Mouse (Mus musculus) left cerebral cortex, adult 2 months (tissue): Measurements from ENCODE around the gene Zfp597. TPM values are rescaled to one million over a fixed set of nuclear protein-coding genes. Genes with fewer than 3 reads are reported as not detected.
"Not testable (repeated sequence)": the region's sequence is repeated elsewhere in the genome, so short reads cannot be mapped to it uniquely, and the experiment has no call there.

ENCODE experiments used
- DNase-seq, 2 experiments: peaks; one replicate each; pipeline ENCODE4 v3.0.0; 2021 to 2022; ENCODE audit warnings: low spot score in 2 of 2, mixed read lengths in 1 of 2; ENCODE audit errors: extremely low spot score in 1 of 2
- H3K27ac ChIP-seq: fragments of 200-600 bp; 2 replicates; pipeline ENCODE4 v1.8.1; 2022
- H3K4me3 ChIP-seq: fragments of 200-600 bp; 2 replicates; pipeline ENCODE4 v1.8.1; 2022
- CTCF ChIP-seq: fragments of 200-600 bp; IDR thresholded peaks from 2 replicates; pipeline ENCODE4 v1.8.1; 2022; ENCODE audit warnings: antibody characterized with exemption, mild to moderate bottlenecking, moderate library complexity
- intact Hi-C: fragments of 180-260 bp; cut with DNase I; formaldehyde crosslinking; loops from one replicate; pipeline ENCODE4 v1.15.1; 2025
- microRNA-seq, 2 experiments: library from miRNA; unstranded; fragments of <30 nt; microRNA quantifications; one replicate each; pipeline ENCODE4 v1.2.0; 2021
- total RNA-seq, 2 experiments: library from RNA; stranded (reverse); gene quantifications; 2 replicates each; pipeline ENCODE4 v1.2.3; 2021

Zfp597 gene
- total RNA-seq, 2 experiments from 2014 or later, result 26.4 to 28.9 TPM

GRCm38 (mm10) chr16:3829727-3830126, 54.6 kb downstream of the Zfp597 start:
- intact Hi-C loops, result no loop called here
- no peak for TF ChIP-seq CTCF

GRCm38 (mm10) chr16:3828021-3828420, 56.3 kb downstream of the Zfp597 start:
- intact Hi-C loops, result no loop called here
- no peak overlapping the region for H3K27ac ChIP-seq
- H3K4me3 ChIP-seq, result no peak overlapping the region
- TF ChIP-seq CTCF, result no peak
- no peak for DNase-seq

More at GRCm38 (mm10) chr16:3829727-3830126, 54.6 kb downstream of the Zfp597 start:
- no peak for DNase-seq
- H3K27ac ChIP-seq, result no peak overlapping the region
- H3K4me3 ChIP-seq, result no peak overlapping the region

GRCm38 (mm10) chr16:3820202-3820601, 64.2 kb downstream of the Zfp597 start:
- no peak for TF ChIP-seq CTCF
- intact Hi-C loops, result no loop called here
- Histone ChIP-seq H3K4me3 (no peak overlapping the region), H3K27ac (no peak overlapping the region)
- DNase-seq, result no peak

- intact Hi-C loops, DNase-seq, H3K4me3 ChIP-seq, H3K27ac ChIP-seq: not testable (repeated sequence)
Measured at GRCm38 (mm10) chr16:3814667-3815066, 69.7 kb downstream of the Zfp597 start.

Small RNAs within 50 kb of the gene (microRNA-seq; reads per million reads assigned to microRNA genes)
- gene Gm23493, result 0 reads per million in 2 experiments

Other genes with a start within 250 kb of the Zfp597 start
- not detected for gene Mefv, start 166.5 kb downstream of the Zfp597 start, total RNA-seq
- gene Zfp263, start 140.5 kb downstream of the Zfp597 start, total RNA-seq, result 10 to 100 TPM; 18.5 to 18.7 TPM
- gene Olfr15, start 53.7 kb downstream of the Zfp597 start, total RNA-seq, result not detected
- gene Zfp174, start 37.3 kb downstream of the Zfp597 start, total RNA-seq, result 1 to 10 TPM; 4.0 to 5.0 TPM
- gene Naa60, start 12.2 kb downstream of the Zfp597 start, total RNA-seq, result 100 to 1,000 TPM; 107 to 119 TPM
- gene Gm20695, start 87 bp upstream of the Zfp597 start, total RNA-seq, result 1 to 10 TPM in 1 of 2 experiments, not detected in 1; 1.2 TPM
- 1 to 10 TPM; 5.4 to 8.2 TPM for gene 1700037C18Rik, start 24.1 kb upstream of the Zfp597 start, total RNA-seq
- gene Cluap1, start 24.2 kb upstream of the Zfp597 start, total RNA-seq, result 10 to 100 TPM; 28.1 to 31.6 TPM
- gene Nlrc3, start 92.1 kb upstream of the Zfp597 start, total RNA-seq, result 1 to 10 TPM; 2.5 to 2.8 TPM
- gene Slx4, start 119.2 kb upstream of the Zfp597 start, total RNA-seq, result 10 to 100 TPM; 50.4 to 54.7 TPM
- gene Dnase1, start 152.4 kb upstream of the Zfp597 start, total RNA-seq, result not detected
- 10 to 100 TPM; 70.7 to 74.7 TPM for gene Trap1, start 193.3 kb upstream of the Zfp597 start, total RNA-seq